Mouse (Mus musculus) brain, embryonic 14.5 days (tissue): ENCODE results near the gene Gnb4. TPM values are rescaled to one million over a fixed set of nuclear protein-coding genes. Genes with fewer than 3 reads are reported as not detected.
A peak's percentile ranks its signal among the peaks of the same experiment; 100 is the strongest.

Source experiments
- DNase-seq: peaks from one replicate; pipeline ENCODE4 v3.0.0-alpha.2; 2011; ENCODE audit warnings: low read depth
- CTCF ChIP-seq: fragments of 200-500 bp; IDR thresholded peaks from 2 replicates; pipeline ENCODE4 v1.5.1; 2012; ENCODE audit warnings: inconsistent platforms, mild to moderate bottlenecking, moderate library complexity, borderline replicate concordance; ENCODE audit not compliant: insufficient read depth, insufficient read length; ENCODE audit errors: extremely low read depth
- POLR2A ChIP-seq: fragments of 200-500 bp; IDR thresholded peaks from 2 replicates; pipeline ENCODE4 v1.6.1; 2012; ENCODE audit warnings: mild to moderate bottlenecking, inconsistent platforms, borderline replicate concordance; ENCODE audit not compliant: poor library complexity, insufficient read depth, insufficient read length, severe bottlenecking; ENCODE audit errors: extremely low read depth
- polyA plus RNA-seq: library from polyadenylated mRNA; depleted of rRNA; stranded (reverse); fragments of >200 nt; gene quantifications from 2 replicates; pipeline ENCODE4 v1.2.3, GENCODE M21; 2012

Gnb4 gene
- polyA plus RNA-seq, 1 experiment, result 65.1 TPM

GRCm38 (mm10) chr3:32642116-32642515 lies 25.7 kb upstream of the Gnb4 start:
- TF ChIP-seq CTCF (no peak), POLR2A (no peak)
- DNase-seq, result no peak

- TF ChIP-seq POLR2A, result no peak
- TF ChIP-seq CTCF, result no peak
- peak; percentile 57 for DNase-seq
Observed at GRCm38 (mm10) chr3:32638240-32638639, 21.9 kb upstream of the Gnb4 start.

- no peak for DNase-seq
- TF ChIP-seq POLR2A (no peak), CTCF (no peak)
Observed at GRCm38 (mm10) chr3:32632760-32633264, 16.4 kb upstream of the Gnb4 start.

GRCm38 (mm10) chr3:32630210-32630609 lies 13.8 kb upstream of the Gnb4 start:
- TF ChIP-seq CTCF (no peak), POLR2A (no peak)
- DNase-seq, result no peak

- TF ChIP-seq POLR2A, result no peak
- TF ChIP-seq CTCF, result no peak
- DNase-seq, result no peak
Observed at GRCm38 (mm10) chr3:32628141-32628540, 11.8 kb upstream of the Gnb4 start.

GRCm38 (mm10) chr3:32622106-32622505 lies 5.7 kb upstream of the Gnb4 start:
- DNase-seq, result no peak
- no peak for TF ChIP-seq CTCF
- TF ChIP-seq POLR2A, result no peak

- no peak for DNase-seq
- TF ChIP-seq POLR2A (no peak), CTCF (no peak)
Observed at GRCm38 (mm10) chr3:32621658-32622057, 5.3 kb upstream of the Gnb4 start.

GRCm38 (mm10) chr3:32617053-32617642 lies 763 bp upstream of the Gnb4 start:
- DNase-seq, result peak; percentile 67
- TF ChIP-seq CTCF, result no peak
- no peak for TF ChIP-seq POLR2A

GRCm38 (mm10) chr3:32616006-32616330 lies 417 bp downstream of the Gnb4 start:
- no peak for DNase-seq
- TF ChIP-seq POLR2A (no peak), CTCF (no peak)

- DNase-seq, result no peak
- TF ChIP-seq POLR2A, result no peak
- no peak for TF ChIP-seq CTCF
Observed at GRCm38 (mm10) chr3:32615376-32615775, 1.0 kb downstream of the Gnb4 start.

- TF ChIP-seq POLR2A, result no peak
- TF ChIP-seq CTCF, result no peak
- DNase-seq, result no peak
Observed at GRCm38 (mm10) chr3:32614786-32615185, 1.6 kb downstream of the Gnb4 start.

- TF ChIP-seq CTCF, result no peak
- no peak for TF ChIP-seq POLR2A
Observed at GRCm38 (mm10) chr3:32611606-32612170, 4.7 kb downstream of the Gnb4 start.

GRCm38 (mm10) chr3:32610560-32610959 lies 5.8 kb downstream of the Gnb4 start:
- TF ChIP-seq POLR2A, result no peak
- TF ChIP-seq CTCF, result peak; percentile 64; the same call in 1 of the 2 replicates
- peak; percentile 78 for DNase-seq

More at GRCm38 (mm10) chr3:32611606-32612170, 4.7 kb downstream of the Gnb4 start:
- DNase-seq, result no peak

- no peak for TF ChIP-seq POLR2A
- DNase-seq, result no peak
Observed at GRCm38 (mm10) chr3:32609233-32609632, 7.2 kb downstream of the Gnb4 start.
